Mouse (Mus musculus) mouse trophoblast stem cell (cell line): ENCODE data around the gene C1qtnf5.

Experiments used
- in situ Hi-C, 2 experiments: fragments of 300-500 bp; cut with MseI, MboI; formaldehyde crosslinking; loops; 2 replicates in 1 of 2; 3 replicates in 1 of 2; pipeline ENCODE4 v1.15.1; 2025

Gene C1qtnf5

DNA sequence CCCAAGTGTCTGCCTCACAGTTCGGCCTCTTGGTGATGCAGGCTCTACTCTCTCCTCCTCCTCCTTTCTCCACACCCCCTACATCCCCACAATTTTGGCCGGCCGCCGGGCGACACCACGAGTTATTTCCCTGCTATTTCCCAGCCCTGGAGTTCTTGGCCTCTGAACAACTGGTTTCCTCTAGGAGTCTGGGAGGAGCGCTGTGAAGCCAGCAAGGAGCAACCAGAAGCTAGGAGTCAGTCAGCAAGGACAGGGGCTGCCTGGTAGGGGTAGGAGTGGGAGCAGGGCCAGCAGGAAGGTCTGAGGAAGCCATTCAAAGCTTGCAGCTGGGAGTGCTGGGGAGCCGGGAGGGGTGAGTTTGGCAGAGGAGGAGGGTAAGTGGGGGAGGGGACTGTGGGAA, at the start of gene C1qtnf5:
C1qtnf5 (plus strand) TSS at position 136 of the 400 bp plus-strand sequence.
- in situ Hi-C loops: no loop called here

DNA sequence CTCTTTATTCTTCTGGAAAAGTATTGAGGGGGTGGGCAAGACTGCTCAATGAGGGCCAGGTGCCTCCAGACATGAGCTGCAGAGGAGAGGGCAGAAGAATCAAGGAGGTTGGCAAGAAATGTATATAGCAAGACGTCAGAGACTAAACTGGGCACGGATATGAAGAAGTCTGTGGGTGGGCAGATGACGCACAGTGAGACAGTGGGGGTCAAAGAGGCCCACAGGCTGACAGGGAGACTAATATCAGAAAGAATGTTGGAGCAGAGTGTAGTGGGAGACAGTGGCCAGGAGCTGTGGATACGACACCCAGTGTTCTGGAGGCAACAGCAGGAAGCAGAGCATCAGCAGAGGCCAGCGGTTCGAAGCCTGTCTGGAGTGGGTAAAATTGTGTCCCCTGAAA, 48.4 kb upstream of the C1qtnf5 start:
- in situ Hi-C loops: loop anchor here in 1 of 2 experiments (5.0 kb wide), 1 partner anchor 66 kb away; no protein-coding TSS in a partner anchor

DNA sequence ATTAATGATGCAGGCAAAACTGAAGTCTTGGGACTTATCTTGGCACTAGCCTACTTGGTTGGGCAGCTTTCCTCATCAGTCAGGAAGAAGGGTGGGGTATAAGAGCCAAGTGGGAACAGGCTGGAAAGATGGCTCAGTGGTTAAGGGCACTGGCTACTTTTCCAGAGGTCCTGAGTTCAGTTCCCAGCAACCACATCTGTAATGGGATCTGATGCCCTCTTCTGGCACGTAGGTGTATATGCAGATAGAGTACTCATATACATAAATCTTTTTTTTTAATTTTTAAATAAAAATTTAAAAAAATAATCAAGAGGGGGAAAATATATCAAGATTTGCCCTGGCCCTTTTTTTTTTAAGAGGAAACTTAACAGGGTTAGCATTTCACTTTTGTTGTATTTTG, 41.9 kb upstream of the C1qtnf5 start:
- in situ Hi-C loops: no loop called here

DNA sequence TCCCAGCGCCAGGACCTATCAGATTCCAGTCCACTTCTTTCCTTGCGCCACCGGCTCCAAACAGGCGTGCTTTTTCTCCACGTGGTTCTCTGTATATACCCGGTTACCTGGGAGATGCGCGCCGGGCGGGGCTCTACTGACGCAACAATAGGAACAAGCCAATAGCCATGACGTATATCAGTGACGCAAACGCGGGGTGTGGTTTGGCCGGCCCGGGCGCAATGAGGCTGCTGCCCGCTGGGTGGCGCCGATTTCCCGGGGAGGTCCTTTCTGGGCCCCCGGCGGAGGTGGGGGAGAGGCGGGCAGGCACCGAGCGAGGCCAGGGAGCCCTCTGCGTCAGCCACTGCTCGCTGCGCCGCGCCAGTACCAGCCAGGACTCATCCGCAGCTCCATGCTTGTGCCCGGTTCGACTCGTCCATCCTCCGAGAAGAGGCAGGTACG, 40.2 kb upstream of the C1qtnf5 start, which contains the start of gene Usp2:
Usp2 (plus strand) TSS at position 237 of the 441 bp plus-strand sequence.
- in situ Hi-C loops: no loop called here

DNA sequence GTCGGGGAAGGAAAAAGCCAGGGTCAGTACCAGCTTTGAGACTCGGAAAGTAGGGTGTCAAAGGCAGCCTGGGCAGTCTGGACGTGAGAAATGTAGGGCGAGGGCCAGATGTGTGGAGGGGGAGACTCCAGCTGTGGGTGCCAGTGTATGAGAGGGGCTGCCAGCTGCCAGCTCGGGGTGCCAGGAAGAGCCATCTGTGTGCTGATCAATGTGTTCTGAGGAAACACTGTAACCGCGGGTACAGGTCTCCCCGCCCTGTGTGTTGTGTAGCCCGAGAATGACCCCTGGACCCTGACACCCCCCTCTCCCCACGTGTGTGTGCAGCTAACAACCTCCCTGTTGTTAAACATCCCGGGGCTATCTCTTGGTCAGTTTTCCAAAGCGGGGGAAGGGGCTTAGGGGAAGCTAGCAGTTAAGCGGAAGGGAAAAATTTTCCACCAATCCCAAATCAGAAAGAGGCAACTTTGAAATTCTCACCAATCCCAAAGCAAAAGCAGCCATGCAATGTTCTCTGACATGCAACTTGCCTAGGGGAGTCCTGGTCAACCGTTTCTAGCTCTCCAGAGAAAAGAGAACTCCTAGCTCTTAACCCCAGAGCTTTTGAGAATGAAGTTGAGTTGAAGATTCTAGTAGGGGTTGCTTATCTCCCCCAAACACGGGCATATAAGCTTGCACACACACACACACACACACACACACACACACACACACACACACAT, 39.6 kb upstream of the C1qtnf5 start:
- in situ Hi-C loops: no loop called here

DNA sequence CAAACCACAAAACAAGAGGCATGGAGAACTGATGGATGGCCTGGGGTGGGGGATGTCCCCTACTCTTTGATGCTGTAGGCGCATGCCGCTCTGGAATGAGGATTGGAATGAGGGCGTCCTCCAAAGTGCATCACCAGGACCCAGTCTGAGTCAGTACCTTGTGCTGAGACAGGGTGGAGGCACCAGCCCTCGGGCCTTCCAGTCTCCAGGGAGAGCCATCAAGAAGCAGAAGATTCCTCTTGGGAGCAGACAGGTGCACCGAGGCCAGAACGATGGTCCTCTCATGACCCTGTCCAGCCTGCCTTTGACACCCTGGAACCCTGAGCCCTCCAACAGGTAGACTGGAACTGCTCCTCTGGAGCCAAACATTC, 39.1 kb upstream of the C1qtnf5 start:
- in situ Hi-C loops: no loop called here

DNA sequence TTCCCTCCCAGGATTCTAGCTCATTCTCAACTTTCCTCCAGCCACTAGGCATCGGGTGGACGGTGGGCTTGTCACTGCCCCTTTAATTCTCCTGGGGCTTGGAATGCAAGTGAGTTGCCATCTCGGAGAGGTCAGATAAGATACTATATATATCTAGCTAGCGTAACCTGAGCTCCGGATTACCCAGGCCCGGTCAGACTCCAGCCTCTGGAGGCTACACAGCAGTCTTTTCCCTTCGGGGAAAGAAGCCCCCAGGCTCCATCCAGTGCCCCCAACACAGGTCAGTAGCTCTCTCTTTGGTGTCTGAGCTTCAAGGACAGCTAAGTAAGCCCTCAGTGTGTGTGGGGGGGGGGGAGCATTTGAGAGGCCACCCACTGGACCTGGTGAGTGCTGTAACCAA, 37.8 kb upstream of the C1qtnf5 start:
- in situ Hi-C loops: no loop called here

DNA sequence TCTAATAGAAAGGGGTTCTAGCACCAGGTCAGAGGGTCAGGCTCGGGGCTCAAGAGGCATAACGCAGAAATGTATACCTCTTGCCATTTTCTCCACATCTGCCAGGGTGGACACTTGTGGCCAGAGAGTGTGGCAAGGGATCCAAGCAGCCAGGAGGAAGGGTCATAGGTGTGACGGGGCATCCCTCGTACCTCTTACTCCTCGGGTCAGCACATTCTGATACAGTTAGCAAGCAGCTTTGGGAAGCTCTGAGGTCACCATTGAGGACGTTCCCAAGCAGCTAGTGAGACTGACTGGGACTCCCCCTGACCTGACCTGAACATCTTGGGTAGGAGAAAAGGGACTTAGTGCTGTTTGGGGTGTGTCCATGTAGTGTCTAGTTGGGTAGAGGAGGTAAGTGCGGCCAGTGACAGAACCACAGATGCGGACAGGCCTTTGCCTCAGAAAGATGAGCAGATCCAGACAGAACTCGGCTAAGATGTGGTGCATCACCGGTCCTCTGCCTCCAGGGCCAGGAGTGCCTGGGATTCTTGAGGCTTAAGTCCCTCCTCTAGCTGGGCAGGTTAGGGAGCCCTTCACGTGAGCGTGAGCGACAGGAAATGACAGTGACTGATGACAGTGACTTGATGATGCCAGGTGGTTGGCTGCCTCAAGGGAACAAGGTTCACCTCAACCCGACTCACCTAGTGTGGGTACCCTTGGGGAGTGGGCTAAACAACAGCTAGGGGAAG, 36.8 kb upstream of the C1qtnf5 start:
- in situ Hi-C loops: no loop called here

DNA sequence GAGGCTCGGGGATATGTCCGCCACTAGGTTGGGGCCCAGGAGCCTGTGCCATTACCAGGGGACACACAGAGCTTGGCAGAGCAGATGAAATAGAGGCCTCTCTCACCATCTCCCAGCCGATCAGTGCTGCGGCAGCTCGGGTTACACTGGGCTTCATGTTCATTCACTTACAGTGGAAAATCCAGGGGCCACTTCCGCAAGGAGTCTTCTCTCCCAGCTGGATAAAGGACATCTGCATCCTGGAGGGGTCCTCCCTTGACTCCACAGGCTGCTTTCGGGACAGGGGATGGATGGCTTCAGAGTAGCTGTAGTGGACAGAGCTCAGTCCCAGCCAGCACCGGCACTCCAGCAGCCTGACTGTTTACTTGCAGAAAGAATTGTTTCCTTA, 36.2 kb upstream of the C1qtnf5 start:
- in situ Hi-C loops: no loop called here

DNA sequence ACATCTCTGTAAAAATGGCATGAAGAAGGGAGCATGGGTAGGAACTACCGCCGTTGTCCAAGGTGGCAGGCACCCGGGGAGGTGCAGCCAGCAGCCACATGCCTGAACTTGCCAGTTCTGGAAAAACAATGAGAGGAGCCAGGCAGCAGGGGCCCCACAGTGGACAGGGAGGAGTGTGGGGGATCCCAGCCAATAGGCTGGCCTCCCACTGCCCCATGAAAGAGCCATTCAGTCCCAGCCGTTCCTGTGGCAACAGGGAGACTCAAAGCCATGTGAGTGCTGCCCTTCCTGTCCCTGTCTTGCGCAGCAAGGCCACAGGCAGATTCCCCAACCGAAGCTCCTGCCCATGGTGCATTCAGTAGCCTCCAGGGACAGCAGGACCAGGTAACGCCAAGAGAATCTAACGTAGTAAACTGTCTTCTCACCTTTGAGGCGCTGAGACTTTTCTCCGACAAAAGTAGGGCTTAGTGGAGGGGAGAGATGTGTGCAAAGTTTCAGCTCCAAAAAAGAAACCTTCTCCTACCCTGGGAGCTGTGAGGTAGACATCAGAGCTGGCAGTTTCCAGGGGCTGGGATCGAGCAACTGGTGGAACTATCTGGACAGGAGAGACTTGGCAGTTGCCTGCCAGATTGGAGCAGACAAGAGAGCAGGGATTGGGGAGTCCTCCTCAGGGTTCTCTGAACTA, 35.0 kb upstream of the C1qtnf5 start:
- in situ Hi-C loops: no loop called here

DNA sequence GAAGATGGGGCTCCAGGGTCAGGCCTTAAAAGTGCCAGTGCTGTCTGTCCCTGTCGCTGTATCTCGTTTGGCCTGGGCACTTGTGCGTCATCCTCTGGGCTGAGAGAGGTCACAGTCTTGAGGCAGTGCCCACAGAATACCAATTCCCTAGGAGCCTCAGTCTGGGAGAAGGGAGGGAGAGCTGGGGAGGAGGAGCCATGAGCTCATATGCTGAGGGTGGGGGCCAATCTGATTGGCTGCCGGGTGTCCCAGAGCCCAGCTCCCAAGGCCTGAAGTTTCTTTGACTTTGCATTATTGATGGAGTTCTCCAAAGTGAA, 34.5 kb upstream of the C1qtnf5 start:
- in situ Hi-C loops: no loop called here

DNA sequence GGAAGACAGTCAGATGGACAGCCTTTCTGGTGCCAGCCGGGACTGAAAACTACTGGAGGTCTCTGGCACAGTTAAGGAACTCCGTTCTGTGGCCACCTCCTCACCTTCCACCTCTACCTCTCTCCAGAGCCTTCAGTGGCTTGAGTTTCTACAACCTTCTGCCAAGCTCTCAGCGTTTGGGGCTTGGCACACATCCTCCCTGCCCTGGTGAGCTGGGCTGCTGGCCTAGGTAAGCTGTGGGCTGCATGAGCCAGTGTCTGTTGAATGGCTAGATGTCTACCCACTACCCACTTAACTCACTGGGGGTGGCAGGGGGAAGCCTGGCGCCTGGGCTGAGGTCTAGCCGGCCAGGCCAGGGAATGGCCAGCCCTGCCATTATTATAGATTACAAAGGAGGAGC, 33.9 kb upstream of the C1qtnf5 start:
- in situ Hi-C loops: no loop called here

DNA sequence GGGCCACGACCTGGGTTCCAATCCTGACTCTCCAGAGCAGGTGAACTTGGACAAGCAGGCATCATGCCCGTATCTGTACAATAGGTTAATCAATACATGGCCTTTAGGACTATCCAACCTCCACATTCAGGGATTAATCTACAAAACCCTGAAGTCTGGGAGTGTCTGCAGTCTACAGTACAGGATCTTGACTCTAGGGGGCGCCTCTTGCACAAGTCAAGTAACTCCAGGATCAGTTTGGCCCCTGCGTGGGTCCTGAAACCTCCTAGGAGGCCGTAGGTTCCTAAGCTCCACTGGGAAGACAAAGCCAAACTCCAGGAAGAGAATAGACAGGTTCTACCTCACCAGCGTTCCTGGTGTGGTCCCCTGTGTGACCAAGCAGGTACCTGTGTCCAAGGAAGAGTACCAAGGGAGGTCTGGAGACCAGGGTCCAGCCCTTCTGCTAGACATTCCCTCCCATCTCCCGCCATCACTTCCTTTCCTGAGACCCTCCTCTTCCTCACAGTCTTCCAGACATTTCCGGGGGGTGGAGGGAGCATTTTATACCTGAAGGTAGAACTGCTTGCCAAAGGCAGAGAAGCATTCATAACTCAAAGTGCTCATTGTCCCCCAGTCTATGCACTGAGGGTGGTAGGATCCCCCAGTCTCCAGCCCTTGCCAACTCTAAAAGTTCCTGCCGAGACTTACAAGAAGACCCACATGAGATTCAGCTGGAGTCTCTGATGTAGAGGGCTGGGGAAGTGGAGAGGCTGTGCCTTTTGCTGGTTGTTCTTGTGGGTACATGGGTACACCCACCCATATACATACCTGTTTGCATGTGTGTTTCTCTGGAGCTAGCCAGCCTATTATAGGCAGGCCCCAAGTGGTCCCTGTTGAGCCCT, 32.4 kb upstream of the C1qtnf5 start:
- in situ Hi-C loops: no loop called here

DNA sequence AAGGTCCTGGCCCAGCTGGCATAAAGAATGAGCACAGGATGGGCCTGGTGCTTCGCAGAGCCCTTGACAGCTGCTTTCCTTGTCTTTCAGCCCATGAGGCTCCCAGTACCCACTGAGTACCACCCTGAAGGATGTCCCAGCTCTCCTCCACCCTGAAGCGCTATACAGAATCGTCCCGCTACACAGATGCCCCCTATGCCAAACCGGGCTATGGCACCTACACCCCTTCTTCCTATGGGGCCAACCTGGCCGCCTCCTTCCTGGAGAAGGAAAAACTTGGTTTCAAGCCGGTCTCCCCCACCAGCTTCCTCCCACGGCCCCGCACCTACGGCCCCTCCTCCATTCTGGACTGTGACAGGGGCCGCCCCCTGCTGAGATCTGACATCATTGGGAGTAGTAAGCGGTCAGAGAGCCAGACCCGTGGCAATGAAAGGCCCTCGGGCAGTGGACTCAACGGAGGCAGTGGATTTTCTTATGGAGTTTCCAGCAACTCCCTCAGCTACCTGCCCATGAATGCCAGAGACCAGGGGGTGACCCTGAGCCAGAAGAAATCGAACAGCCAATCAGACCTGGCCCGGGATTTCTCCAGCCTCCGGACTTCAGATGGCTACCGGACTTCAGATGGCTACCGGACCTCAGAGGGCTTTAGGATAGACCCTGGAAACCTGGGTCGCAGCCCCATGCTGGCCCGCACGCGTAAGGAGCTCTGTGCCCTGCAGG, 31.6 kb upstream of the C1qtnf5 start:
- in situ Hi-C loops: no loop called here

DNA sequence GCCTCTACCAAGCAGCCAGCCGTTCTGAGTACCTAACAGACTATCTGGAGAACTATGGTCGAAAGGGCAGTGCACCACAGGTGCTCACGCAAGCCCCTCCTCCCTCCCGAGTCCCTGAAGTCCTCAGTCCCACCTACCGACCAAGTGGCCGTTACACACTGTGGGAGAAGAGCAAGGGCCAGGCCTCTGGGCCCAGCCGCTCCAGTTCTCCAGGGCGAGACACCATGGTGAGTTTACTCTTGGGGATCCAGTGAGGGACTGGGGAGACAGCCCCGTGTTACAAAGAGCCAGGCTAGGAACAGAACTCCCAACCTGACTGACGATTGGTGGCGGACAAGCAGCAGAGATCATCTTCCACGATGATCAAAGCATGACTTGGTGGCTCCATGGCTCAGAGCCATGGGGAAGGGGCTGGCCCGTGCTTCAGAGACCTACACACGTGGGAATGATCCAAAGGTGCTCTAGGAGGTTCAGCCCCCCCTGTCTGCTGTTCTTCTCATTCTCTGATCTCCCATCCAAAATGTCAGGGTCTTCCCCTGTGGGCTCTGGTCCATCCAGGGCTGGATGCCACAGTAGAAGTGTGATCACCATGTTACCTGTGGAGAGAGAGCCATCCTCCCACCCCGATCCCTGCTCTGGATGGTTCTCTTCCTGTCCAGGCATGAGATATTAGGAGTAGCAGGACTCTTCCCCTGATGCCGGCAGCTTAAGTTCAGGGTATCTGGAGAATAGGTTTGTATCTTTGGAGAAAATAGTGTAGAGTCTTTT, 30.9 kb upstream of the C1qtnf5 start:
- in situ Hi-C loops: no loop called here

DNA sequence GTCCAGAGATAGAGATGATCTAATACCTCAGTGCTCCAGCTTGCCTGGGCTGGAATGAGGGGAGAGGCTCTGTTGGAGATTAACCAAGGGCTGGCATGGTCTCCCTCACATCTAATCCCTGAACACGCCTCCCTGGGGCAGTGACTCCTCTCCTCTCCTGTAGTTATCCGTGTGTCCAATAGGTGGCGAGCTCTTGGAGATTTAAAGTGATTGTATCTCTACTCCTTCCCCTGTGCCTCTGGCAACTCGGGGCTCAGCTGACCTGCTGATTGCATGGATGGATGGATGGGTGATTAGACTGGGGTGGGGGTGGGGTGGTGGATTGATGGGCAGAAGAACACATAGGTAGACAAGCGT, 30.3 kb upstream of the C1qtnf5 start:
- in situ Hi-C loops: no loop called here

DNA sequence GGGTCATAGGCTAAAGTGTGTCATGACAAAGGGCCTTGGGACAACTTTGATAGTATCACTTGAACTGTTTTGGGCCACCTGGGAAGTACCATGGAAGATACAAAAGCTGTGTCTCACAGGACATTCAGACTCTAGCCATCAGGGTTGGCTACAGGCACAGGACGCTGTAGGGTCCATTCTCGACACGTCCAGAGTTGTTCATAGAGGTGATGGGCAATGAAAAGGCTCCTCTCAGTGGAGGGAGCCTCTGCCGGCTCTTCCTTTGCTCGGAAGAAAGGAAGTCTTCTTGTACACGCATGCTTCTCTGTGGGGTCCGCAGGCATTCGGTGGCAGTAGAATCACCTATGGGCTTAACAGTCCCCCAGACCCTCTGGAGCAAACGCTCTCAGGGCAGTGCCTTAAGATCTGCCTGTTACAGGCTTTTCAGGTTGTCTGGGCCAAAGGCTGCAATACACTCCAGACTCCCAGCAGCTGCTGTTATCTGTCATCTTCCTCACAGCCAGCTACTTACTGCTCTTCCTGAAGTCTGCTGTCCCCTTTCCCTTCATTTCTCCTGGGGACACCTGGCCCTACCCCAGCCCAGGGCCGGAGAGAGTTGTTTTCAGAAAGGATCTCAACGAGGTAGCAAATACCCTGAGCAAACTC, 29.7 kb upstream of the C1qtnf5 start:
- in situ Hi-C loops: no loop called here

DNA sequence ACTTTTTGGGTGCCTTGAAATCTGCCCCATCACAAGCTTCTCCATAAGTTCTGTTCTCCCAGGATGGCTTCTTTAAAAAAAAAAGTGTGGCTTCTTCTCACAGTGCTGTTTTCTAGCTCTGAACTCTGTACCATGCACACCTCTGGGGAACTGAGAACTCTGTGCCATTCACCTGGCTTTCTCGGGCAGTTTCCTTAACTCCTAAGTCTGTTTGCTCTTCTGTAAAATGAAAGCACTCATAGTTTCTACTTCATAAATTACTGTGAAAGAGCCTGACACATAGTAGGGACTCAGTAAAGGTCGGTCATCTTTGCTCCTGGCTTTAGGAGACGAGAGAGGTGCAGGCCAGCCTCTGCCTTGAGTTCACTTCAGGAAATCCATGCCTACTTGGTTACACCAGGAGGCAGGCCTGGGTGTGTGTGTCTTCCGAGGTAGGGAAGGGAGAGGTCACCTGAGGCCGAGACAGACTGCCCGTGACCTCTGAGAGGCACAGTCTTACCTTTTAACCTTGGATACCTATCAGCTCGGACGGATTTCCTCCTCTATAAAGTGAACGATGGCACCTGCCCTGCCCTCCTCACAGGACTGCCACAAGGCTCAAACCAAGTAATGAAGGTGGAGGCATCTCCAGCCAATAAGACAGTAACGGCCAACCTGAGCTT, 28.8 kb upstream of the C1qtnf5 start:
- in situ Hi-C loops: no loop called here

DNA sequence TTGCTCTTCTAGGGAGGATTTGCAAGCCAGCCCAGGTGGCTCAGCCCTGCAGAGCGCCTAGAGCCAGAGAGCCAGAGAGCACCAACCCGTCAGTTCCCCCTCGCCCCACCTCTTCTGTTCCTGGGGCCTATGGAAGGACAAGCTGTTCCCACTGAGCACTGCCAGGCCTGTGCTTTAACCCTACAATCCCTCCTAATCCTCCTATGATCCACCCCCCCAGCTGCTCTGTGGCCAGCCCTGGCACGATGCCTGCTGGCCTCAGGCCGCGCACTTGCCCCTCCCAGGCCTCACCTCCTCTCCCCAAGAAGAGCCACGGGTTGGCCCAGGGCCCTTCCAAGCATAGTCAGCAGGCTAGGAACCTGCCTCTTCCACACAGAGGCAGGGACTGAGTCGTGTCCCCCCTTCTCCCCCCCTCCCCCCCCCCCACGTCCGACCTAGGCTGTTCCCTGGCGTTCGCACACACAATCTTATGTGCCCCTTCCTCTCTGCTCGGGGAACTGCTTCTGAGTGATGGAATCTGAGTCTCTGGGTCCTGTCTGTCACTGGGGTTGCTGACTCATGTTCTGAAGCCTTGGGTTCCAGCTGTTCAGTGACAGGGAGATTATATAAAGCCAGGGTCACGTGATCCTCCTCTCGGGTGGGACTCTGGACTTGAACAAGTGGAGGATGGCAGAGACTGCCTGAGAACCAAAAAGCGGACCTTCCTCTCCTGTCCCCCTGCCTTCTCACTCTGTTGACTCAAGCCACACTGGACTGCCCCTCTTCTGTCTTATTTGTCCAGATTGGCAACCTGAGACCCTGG, 27.9 kb upstream of the C1qtnf5 start:
- in situ Hi-C loops: no loop called here
